24 mouse cellular contexts compared by ENCODE assay signal in genomic region chr13:49113345-49113744, GRCm38 (mm10). TPM values are rescaled to one million over a fixed set of nuclear protein-coding genes. Genes with fewer than 3 reads are reported as not detected.
"Had no signal": no experiment of that assay in that cellular context is flagged by ENCODE, and none has a peak within 500 bp of the region (broad histone marks: within the 10 kb centered on the region; RNA-seq: fewer than 3 reads in every experiment).

No protein-coding gene starts in this region.

- H3K9ac ChIP-seq: forebrain, postnatal 0 days; heart, embryonic 13.5 days; heart, embryonic 15.5 days; hindbrain, embryonic 13.5 days; hindbrain, embryonic 15.5 days; kidney, embryonic 15.5 days; limb, embryonic 12.5 days; liver, embryonic 12.5 days; liver, embryonic 14.5 days had no signal

- H3K4me2 ChIP-seq: heart, embryonic 13.5 days; heart, embryonic 15.5 days; hindbrain, embryonic 13.5 days; hindbrain, embryonic 15.5 days; kidney, embryonic 15.5 days; limb, embryonic 12.5 days; liver, embryonic 12.5 days had no signal

- H3K36me3 ChIP-seq: heart, embryonic 10.5 days; heart, embryonic 13.5 days; heart, embryonic 15.5 days; hindbrain, embryonic 15.5 days; kidney, embryonic 15.5 days; limb, embryonic 10.5 days; limb, embryonic 12.5 days; liver, embryonic 12.5 days had no signal

- H3K27ac ChIP-seq: heart, embryonic 10.5 days; heart, embryonic 13.5 days; heart, embryonic 15.5 days; hindbrain, embryonic 13.5 days; hindbrain, embryonic 15.5 days; hindbrain, postnatal 0 days; kidney, embryonic 15.5 days; kidney, postnatal 0 days; left cerebral cortex, adult 2 months; limb, embryonic 10.5 days; limb, embryonic 12.5 days; liver, embryonic 12.5 days; liver, embryonic 14.5 days had no signal

- ATAC-seq: forebrain, postnatal 0 days; hindbrain, postnatal 0 days; liver, embryonic 12.5 days had no signal

- DNase-seq: forebrain, postnatal 0 days; gastrocnemius, postnatal 10 days; heart, postnatal 14 days; heart, postnatal 36 days; kidney, adult 11 months; kidney, adult 2 months; kidney, adult 9 months; kidney, postnatal 14 days; kidney, postnatal 36 days; liver had no signal

- H3K27me3 ChIP-seq: heart, embryonic 15.5 days; hindbrain, embryonic 13.5 days; hindbrain, embryonic 15.5 days; kidney, embryonic 15.5 days; limb, embryonic 12.5 days; liver, embryonic 12.5 days had no signal

- H3K4me1 ChIP-seq: heart, embryonic 10.5 days; heart, embryonic 13.5 days; heart, embryonic 15.5 days; hindbrain, embryonic 15.5 days; kidney, embryonic 15.5 days; limb, embryonic 10.5 days; liver, embryonic 12.5 days had no signal

- H3K9me3 ChIP-seq: heart, embryonic 10.5 days; heart, embryonic 13.5 days; heart, embryonic 15.5 days; hindbrain, embryonic 13.5 days; hindbrain, embryonic 15.5 days; kidney, embryonic 15.5 days; limb, embryonic 10.5 days; limb, embryonic 12.5 days; liver, embryonic 12.5 days had no signal

- H3K4me3 ChIP-seq: heart, embryonic 10.5 days; heart, embryonic 13.5 days; heart, embryonic 15.5 days; hindbrain, embryonic 13.5 days; hindbrain, embryonic 15.5 days; kidney, embryonic 15.5 days; left cerebral cortex, adult 2 months; limb, embryonic 10.5 days; limb, embryonic 12.5 days; liver, embryonic 12.5 days had no signal

RNA-seq across cellular contexts. Expression of gene Wnk2, which starts 34.5 kb away (rescaled TPM):
- total RNA-seq: hematopoietic stem cell, adult 5-6 weeks had no signal
